Mouse (Mus musculus) bone marrow, adult 2 months (tissue): ENCODE measurements around the gene Sftpa1. TPM values are rescaled to one million over a fixed set of nuclear protein-coding genes. Genes with fewer than 3 reads are reported as not detected.

ENCODE experiments used
- H3K27ac ChIP-seq: fragments of 200-500 bp; 2 replicates; pipeline ENCODE4 v1.5.1; 2012; ENCODE audit warnings: low read depth, mild to moderate bottlenecking, control low read depth, inconsistent platforms, low read length; ENCODE audit not compliant: control insufficient read depth, poor library complexity, insufficient read depth
- H3K4me1 ChIP-seq: fragments of 200-500 bp; 2 replicates; pipeline ENCODE4 v1.6.1; 2011; ENCODE audit warnings: low read length; ENCODE audit not compliant: control insufficient read depth, insufficient read depth
- H3K4me3 ChIP-seq: fragments of 200-500 bp; replicated peaks from 2 replicates; pipeline ENCODE3; 2011; ENCODE audit warnings: mild to moderate bottlenecking, low read depth, low read length, control low read depth; ENCODE audit not compliant: control insufficient read depth
- CTCF ChIP-seq: fragments of 200-500 bp; IDR thresholded peaks from 2 replicates; pipeline ENCODE4 v1.5.1; 2011; ENCODE audit warnings: low read length, control low read depth; ENCODE audit not compliant: control insufficient read depth, insufficient read depth
- POLR2A ChIP-seq: fragments of 200-500 bp; IDR thresholded peaks from 2 replicates; pipeline ENCODE4 v1.6.1; 2011; ENCODE audit warnings: low read depth, mild to moderate bottlenecking, control low read depth, low read length, borderline replicate concordance; ENCODE audit not compliant: control insufficient read depth
- WGBS: fragments of 180-500 bp; shearing (Covaris S2); methylation state at CpG from one replicate; pipeline ENCODE4 v1.1.7; 2018; 5-methylcytosine and 5-hydroxymethylcytosine counted together
- polyA plus RNA-seq: library from polyadenylated mRNA; stranded (reverse); fragments of >200 nt; gene quantifications from 2 replicates; pipeline ENCODE4 v1.2.4, GENCODE M21; 2011; ENCODE audit warnings: low replicate concordance; ENCODE audit not compliant: missing spikeins, insufficient read depth, insufficient read length

The Sftpa1 gene
- polyA plus RNA-seq, 1 experiment, result not detected

GRCm38 (mm10) chr14:41146035-41146434 is 14.5 kb downstream of the Sftpa1 start:
- Histone ChIP-seq H3K4me1 (no peaks in the 10 kb centered on the region), H3K27ac (no peak overlapping the region), H3K4me3 (no peak overlapping the region)
- TF ChIP-seq CTCF (no peak), POLR2A (no peak)
- WGBS, result 61% methylated on average over 6 of the region's 6 CpGs

DNA sequence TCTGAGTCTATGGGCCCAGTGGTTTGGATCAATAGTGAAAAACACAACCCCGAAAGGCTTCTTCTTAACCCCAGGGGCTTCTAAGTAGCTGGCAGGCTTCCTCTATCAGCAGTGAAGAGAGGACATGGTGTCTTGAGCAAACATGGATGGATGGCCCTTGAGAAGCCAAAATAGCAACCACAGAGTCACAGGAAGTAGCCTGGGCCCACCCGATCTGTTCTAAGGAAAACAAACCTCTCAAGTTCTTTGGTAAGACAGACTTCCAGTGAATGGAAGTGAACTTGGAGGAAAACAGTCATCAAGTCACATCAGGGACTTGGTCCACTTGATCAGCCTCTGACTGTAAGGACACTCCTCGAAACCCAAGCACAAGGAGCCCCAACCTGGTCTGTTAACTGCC is 15.3 kb downstream of the Sftpa1 start:
- TF ChIP-seq CTCF, result no peak
- TF ChIP-seq POLR2A, result no peak
- no peaks in the 10 kb centered on the region for H3K4me1 ChIP-seq
- H3K27ac ChIP-seq, result no peak overlapping the region
- WGBS, result 61% methylated on average over 3 of the region's 3 CpGs
- no peak overlapping the region for H3K4me3 ChIP-seq

DNA sequence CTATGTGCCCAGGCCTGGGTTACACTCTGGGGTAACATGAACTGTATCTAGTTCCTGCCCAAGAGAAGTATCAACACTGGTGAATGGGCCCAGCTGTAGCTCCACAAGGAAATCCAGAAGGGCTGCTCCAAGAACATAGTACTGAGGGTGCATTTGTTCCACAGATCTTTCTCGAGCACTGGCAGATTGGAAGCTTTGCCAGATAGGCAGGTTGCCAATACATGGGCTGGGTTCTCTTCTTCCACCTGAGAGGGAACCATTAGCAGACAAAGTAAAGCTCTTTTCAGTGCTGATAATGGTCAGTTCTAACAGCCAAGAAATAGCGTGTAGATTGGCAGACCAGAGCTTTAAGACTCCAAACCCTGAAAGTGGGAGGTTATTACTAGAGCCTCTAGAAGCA is 15.8 kb downstream of the Sftpa1 start:
- Histone ChIP-seq H3K27ac (no peak overlapping the region), H3K4me3 (no peak overlapping the region), H3K4me1 (no peaks in the 10 kb centered on the region)
- no peak for TF ChIP-seq CTCF
- no peak for TF ChIP-seq POLR2A
- WGBS, result 71% methylated on average over 2 of the region's 2 CpGs

DNA sequence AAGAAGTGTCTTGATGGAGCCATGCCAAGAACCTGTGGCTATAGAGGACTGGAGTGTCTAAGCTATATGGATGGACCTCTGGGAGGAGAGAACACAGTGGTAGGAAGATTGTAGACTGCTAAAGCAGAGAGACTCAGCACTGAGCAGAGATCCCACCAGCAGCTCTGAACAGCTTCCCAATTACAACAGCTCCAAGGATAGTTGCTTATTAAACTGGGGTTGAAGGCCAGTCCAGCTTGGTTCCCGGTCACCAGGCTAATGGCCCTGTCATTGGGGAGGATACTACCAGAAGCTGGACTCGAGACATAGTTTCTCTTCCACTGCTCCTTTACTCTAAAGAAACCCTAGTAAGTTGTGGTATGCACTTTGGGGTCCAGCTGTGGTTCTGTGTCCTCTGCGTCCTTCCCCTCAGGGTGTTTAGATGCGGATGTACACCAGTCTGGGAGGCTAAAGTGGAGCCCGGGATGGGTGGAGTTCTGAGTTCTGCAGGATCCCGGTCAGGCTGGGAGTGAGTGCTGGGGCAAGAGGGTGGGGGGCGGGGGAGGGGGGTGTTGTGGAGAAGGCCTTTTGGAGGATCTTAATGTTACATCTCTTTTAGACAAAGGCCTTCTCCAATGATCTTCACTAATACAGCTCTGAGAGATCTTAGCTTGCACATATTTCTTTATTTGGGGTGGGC is 19.8 kb downstream of the Sftpa1 start, which contains the start of gene Mbl1:
Mbl1 (plus strand) TSS at position 239 of the 679 bp plus-strand sequence.
- Histone ChIP-seq H3K27ac (no peak within 1 kb of the TSS), H3K4me1 (no peaks in the 10 kb centered on the region), H3K4me3 (no peak within 1 kb of the TSS)
- 79% methylated on average over 7 of the region's 7 CpGs for WGBS
- no peak for TF ChIP-seq CTCF

DNA sequence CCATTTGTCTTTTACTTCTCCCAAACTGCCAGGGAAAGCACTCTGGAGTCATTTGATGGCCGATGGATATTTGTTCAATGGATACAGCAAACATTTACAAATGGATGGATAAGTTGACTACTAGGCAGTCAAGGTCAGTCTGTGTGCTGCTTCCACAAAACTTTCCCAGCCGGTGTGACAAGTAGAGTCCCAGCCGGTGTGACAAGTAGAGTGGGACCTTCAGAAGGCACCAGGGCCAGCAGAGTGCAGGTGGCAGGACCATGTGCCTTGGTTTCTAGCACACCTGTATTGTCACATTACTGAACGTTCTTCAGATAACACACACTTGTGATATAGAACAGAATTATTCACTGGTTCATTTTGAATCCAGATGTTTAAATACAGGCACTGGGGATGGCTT is 28.5 kb downstream of the Sftpa1 start:
- H3K4me3 ChIP-seq, result no peak overlapping the region
- WGBS, result 80% methylated on average over 4 of the region's 4 CpGs
- no peak overlapping the region for H3K27ac ChIP-seq
- no peak for TF ChIP-seq POLR2A
- TF ChIP-seq CTCF, result no peak
- no peaks in the 10 kb centered on the region for H3K4me1 ChIP-seq

DNA sequence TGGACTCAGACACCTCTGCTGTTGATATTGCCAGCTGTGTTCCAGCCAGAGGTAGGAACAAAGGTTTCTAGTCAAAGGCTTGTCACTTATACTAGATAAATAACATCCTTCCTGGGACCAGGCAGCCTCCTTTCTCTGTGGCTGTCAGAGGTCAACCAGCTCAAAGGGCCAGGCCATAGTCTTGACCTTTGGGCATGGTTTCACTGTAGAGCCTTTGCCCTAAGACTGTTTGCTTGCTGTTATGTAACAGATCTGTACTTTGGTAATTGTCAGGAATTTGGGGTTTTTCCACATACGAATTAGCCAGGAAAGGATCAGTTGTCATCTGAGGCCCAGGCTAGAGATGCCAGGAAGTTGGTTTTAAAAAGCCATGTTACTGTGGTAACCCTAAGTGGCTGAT is 29.2 kb downstream of the Sftpa1 start:
- no peak for TF ChIP-seq POLR2A
- no peak for TF ChIP-seq CTCF
- no peak overlapping the region for H3K27ac ChIP-seq
- no peaks in the 10 kb centered on the region for H3K4me1 ChIP-seq
- WGBS, result 32% methylated on average over 1 of the region's 1 CpGs
- no peak overlapping the region for H3K4me3 ChIP-seq

DNA sequence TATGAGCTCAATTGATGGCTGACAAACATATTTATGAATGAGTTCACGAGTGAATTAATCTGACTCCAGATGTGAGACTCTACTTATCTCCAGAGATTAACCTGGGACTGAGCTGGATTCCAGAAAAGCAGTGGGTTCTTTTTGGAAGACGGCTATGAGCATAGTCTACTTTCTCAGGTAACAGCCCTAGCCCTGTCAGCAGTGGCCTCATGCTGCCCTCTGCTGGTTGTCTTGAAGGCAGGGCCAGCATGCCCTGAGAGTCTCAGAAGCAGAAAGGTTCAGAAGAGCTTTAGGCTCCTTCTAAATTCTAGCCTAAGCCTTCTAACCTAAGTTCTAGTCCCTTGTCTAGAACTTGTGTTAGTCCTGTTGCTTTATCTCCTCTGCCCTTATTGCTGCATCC is 31.1 kb downstream of the Sftpa1 start:
- 14% methylated on average over 2 of the region's 2 CpGs for WGBS
- Histone ChIP-seq H3K4me3 (no peak overlapping the region), H3K27ac (no peak overlapping the region), H3K4me1 (no peaks in the 10 kb centered on the region)
- TF ChIP-seq POLR2A (no peak), CTCF (0 out of 2 replicates have a peak, but pooled peaks have one; percentile 19)

DNA sequence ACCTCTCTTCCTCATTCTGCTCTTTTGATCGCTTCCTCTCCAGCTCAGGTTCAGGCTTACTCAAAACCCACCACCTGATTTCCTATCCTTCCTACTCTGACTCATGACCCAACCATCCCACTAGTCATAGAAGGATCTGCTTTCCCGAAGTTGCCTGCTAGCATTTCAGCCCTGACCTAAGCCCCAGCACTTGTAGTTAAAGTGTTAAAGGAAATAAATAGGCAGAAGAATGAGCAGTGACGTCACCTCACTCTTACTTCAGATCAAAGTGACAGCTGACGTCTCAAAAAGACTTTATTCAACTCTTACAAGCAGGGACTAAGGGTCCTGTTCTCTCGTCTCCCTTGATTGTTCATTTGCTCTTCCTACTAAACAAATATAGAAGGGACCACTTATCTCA is 35.7 kb downstream of the Sftpa1 start:
- H3K4me3 ChIP-seq, result no peak overlapping the region
- TF ChIP-seq CTCF (no peak), POLR2A (no peak)

DNA sequence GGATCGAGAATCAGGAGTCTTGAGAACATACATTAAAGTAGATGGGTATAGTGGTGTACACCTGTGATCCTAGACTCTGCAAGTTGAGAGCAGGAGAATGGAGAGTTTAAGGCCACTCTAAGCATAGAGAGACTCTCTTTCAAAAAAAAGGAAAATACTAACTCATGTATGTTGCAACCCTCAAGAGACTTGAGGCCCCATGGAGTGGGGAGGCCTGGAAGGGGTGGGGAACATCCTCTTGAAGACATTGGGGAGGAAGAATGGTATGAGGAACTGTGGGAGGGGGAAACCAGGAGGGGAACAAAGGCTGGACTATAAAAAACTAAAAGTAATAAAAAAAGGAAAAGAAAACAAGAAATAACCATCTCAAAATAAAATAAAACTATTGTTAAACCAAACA is 37.0 kb downstream of the Sftpa1 start:
- Histone ChIP-seq H3K4me3 (no peak overlapping the region), H3K27ac (no peak overlapping the region), H3K4me1 (no peaks in the 10 kb centered on the region)
- 78% methylated on average over 1 of the region's 1 CpGs for WGBS
- no peak for TF ChIP-seq POLR2A
- no peak for TF ChIP-seq CTCF

More for the DNA sequence above, 35.7 kb downstream of the Sftpa1 start:
- no peak overlapping the region for H3K27ac ChIP-seq
- 21% methylated on average over 5 of the region's 5 CpGs for WGBS
- no peaks in the 10 kb centered on the region for H3K4me1 ChIP-seq
